ENCODE assay signal across 8 mouse cellular contexts in genomic region chr10:75780769-75781578, GRCm38 (mm10). TPM values are rescaled to one million over a fixed set of nuclear protein-coding genes. Genes with fewer than 3 reads are reported as not detected.
DNase-seq lines count a peak whose midpoint lies in the region; ATAC-seq and TF ChIP-seq lines count a peak whose summit lies in the region.

Gm20441 (minus strand) TSS chr10:75780954.
Gstt3 (minus strand) TSS chr10:75781414.

- H3K9me3 ChIP-seq in embryonic facial prominence, embryonic 14.5 days (ENCODE audit: control insufficient read depth, low read length), result no peaks in the 10 kb centered on the region
- H3K9me3 ChIP-seq in heart, embryonic 11.5 days (replicated peaks; ENCODE audit: control insufficient read depth, low read length), result no peaks in the 10 kb centered on the region
- no peaks in the 10 kb centered on the region for H3K9me3 ChIP-seq in lung, postnatal 0 days (ENCODE audit: low read length)

- no peaks in the 10 kb centered on the region for H3K36me3 ChIP-seq in embryonic facial prominence, embryonic 14.5 days (ENCODE audit: control insufficient read depth, insufficient read depth, low read length)
- no peaks in the 10 kb centered on the region for H3K36me3 ChIP-seq in heart, embryonic 11.5 days (ENCODE audit: control insufficient read depth, insufficient read depth, low read length)
- H3K36me3 ChIP-seq in lung, postnatal 0 days (ENCODE audit: insufficient read depth, low read length), result no peaks in the 10 kb centered on the region

- under 1% methylated on average over 28 of the region's 28 CpGs for WGBS in embryonic facial prominence, embryonic 14.5 days
- WGBS in heart, embryonic 11.5 days (ENCODE audit: insufficient replicate concordance), result 1% methylated on average over 28 of the region's 28 CpGs
- 1% methylated on average over 28 of the region's 28 CpGs for WGBS in lung, postnatal 0 days

- peak within 1 kb of the TSS; percentile 63; the same call in 1 of the 2 replicates for H3K27ac ChIP-seq in embryonic facial prominence, embryonic 14.5 days (replicated peaks; ENCODE audit: low read depth, low read length)
- no peak within 1 kb of the TSS for H3K27ac ChIP-seq in heart, embryonic 11.5 days (ENCODE audit: low read depth, low read length)
- H3K27ac ChIP-seq in lung, postnatal 0 days (ENCODE audit: low read length), result peak within 1 kb of the TSS; percentile 82

- TF ChIP-seq EP300 in lung, postnatal 0 days (IDR thresholded peaks at IDR 0.05), result no peak

- TF ChIP-seq CTCF in lung, postnatal 0 days (IDR thresholded peaks at IDR 0.05), result 0 out of 2 replicates have a peak, but pooled peaks have one; percentile 5

- ATAC-seq in embryonic facial prominence, embryonic 14.5 days (ENCODE audit: low read depth), result peak; percentile 89
- 0 out of 2 replicates have a peak, but pooled peaks have one; percentile 22 for ATAC-seq in heart, embryonic 11.5 days (replicated peaks; ENCODE audit: insufficient number of reproducible peaks, low FRiP score, low TSS enrichment)
- peak; percentile 92 for ATAC-seq in lung, postnatal 0 days

- DNase-seq in 3T3-L1 (ENCODE audit: low read depth, low spot score) (peak; percentile 86), MEL-GATA-1-ER (ENCODE audit: extremely low read depth, low read depth) (peak; percentile 87)
- peak; percentile 87 for DNase-seq in embryonic facial prominence, embryonic 14.5 days (ENCODE audit: low spot score)
- peak; percentile 95 for DNase-seq in kidney, adult 9 months
- DNase-seq in lung, postnatal 0 days (ENCODE audit: low spot score), result peak; percentile 94
- DNase-seq in ovary, postnatal 14 days (ENCODE audit: low spot score), result peak; percentile 56
- DNase-seq in left cerebral cortex, adult 18-20 months (ENCODE audit: low spot score in 2 of 2), result no peak

- H3K4me1 ChIP-seq in embryonic facial prominence, embryonic 14.5 days (ENCODE audit: control insufficient read depth, insufficient read depth, low read length), result 0 out of 2 replicates have a peak, but pooled peaks cover 5% of the 10 kb centered on the region
- H3K4me1 ChIP-seq in heart, embryonic 11.5 days (ENCODE audit: control insufficient read depth, insufficient read depth, low read length), result 0 out of 2 replicates have a peak, but pooled peaks cover 5% of the 10 kb centered on the region
- H3K4me1 ChIP-seq in lung, postnatal 0 days (ENCODE audit: insufficient read depth, low read depth, low read length), result 0 out of 2 replicates have a peak, but pooled peaks cover 4% of the 10 kb centered on the region

- peak within 1 kb of the TSS; percentile 41 for H3K4me3 ChIP-seq in embryonic facial prominence, embryonic 14.5 days (ENCODE audit: low read depth, low read length)
- H3K4me3 ChIP-seq in heart, embryonic 11.5 days (ENCODE audit: low read depth, low read length), result peak within 1 kb of the TSS; percentile 48
- H3K4me3 ChIP-seq in lung, postnatal 0 days (ENCODE audit: low read depth, low read length), result peak within 1 kb of the TSS; percentile 51

- 0 out of 2 replicates have a peak, but pooled peaks cover 10% of the 10 kb centered on the region for H3K27me3 ChIP-seq in embryonic facial prominence, embryonic 14.5 days (replicated peaks; ENCODE audit: control insufficient read depth, insufficient read depth, low read length)
- H3K27me3 ChIP-seq in heart, embryonic 11.5 days (ENCODE audit: control insufficient read depth, insufficient read depth, low read length), result peaks cover 20% of the 10 kb centered on the region
- no peaks in the 10 kb centered on the region for H3K27me3 ChIP-seq in lung, postnatal 0 days (replicated peaks; ENCODE audit: insufficient read depth, low read length)

- H3K4me2 ChIP-seq in embryonic facial prominence, embryonic 14.5 days (ENCODE audit: low read depth, low read length), result peak within 1 kb of the TSS; percentile 63
- peak within 1 kb of the TSS; percentile 95 for H3K4me2 ChIP-seq in heart, embryonic 11.5 days
- peak within 1 kb of the TSS; percentile 85 for H3K4me2 ChIP-seq in lung, postnatal 0 days (replicated peaks; ENCODE audit: low read depth, low read length)

- peak within 1 kb of the TSS; percentile 46 for H3K9ac ChIP-seq in embryonic facial prominence, embryonic 14.5 days (ENCODE audit: low read depth, low read length)
- peak within 1 kb of the TSS; percentile 16; the same call in 1 of the 2 replicates for H3K9ac ChIP-seq in heart, embryonic 11.5 days (ENCODE audit: low read depth, low read length)
- peak within 1 kb of the TSS; percentile 54 for H3K9ac ChIP-seq in lung, postnatal 0 days (replicated peaks; ENCODE audit: low read depth)

RNA-seq across cellular contexts. Expression of gene Gm20441, which starts in this region (rescaled TPM):
- 0.51 TPM in 1 of 2 replicates, not detected in the other for polyA plus RNA-seq in embryonic facial prominence, embryonic 14.5 days (2014; fragmentation: Nextera tagmentation; extraction: Ambion mirVana)
- polyA plus RNA-seq in heart, embryonic 11.5 days (2014; fragmentation: Nextera tagmentation; extraction: Ambion mirVana), result not detected in 2 replicates
- not detected in 2 replicates for polyA plus RNA-seq in lung, postnatal 0 days (2015; fragmentation: Nextera tagmentation; extraction: Ambion mirVana)
- not detected for total RNA-seq in left cerebral cortex, adult 18-20 months (2021)

RNA-seq across cellular contexts. Expression of gene Gstt3, which starts in this region (rescaled TPM):
- 19.9 and 22.5 TPM in 2 replicates for polyA plus RNA-seq in embryonic facial prominence, embryonic 14.5 days (2014; fragmentation: Nextera tagmentation; extraction: Ambion mirVana)
- 3.0 and 3.4 TPM in 2 replicates for polyA plus RNA-seq in heart, embryonic 11.5 days (2014; fragmentation: Nextera tagmentation; extraction: Ambion mirVana)
- polyA plus RNA-seq in lung, postnatal 0 days (2015; fragmentation: Nextera tagmentation; extraction: Ambion mirVana), result 56.6 and 58.9 TPM in 2 replicates
- 1 to 10 TPM; 2.5 to 2.6 TPM for total RNA-seq in left cerebral cortex, adult 18-20 months (2021)

Comparison
In these comparisons a context has a peak if more than half of its experiments do, and no peak if none do; other contexts are left out.
1. DNase-seq: peak in 3T3-L1 (single experiment), MEL-GATA-1-ER (single experiment), embryonic facial prominence, embryonic 14.5 days (single experiment), kidney, adult 9 months (single experiment), lung, postnatal 0 days (single experiment) and ovary, postnatal 14 days (single experiment); none in left cerebral cortex, adult 18-20 months (0 of 2).
2. ATAC-seq: peak in every context shown above with its lines; median percentile 92 in lung, postnatal 0 days; 89 in embryonic facial prominence, embryonic 14.5 days; 22 in heart, embryonic 11.5 days.
3. Peak in every context shown above with its lines, with median percentiles within 50 percentile points of each other: H3K4me2 ChIP-seq, H3K4me3 ChIP-seq and H3K9ac ChIP-seq.